Mouse (Mus musculus) hematopoietic stem cell, adult 5-6 weeks (primary cell): ENCODE data around the gene Hexim1. TPM values are rescaled to one million over a fixed set of nuclear protein-coding genes. Genes with fewer than 3 reads are reported as not detected.

Experiments
- ATAC-seq, 2 experiments: fragments of 125-278 bp in 1 of 2; replicated peaks in 1 of 2; 2 replicates each; pipeline ENCODE4 v1.8.0; 2016 to 2017; ENCODE audit warnings: inconsistent platforms in 2 of 2, mild to moderate bottlenecking in 2 of 2, moderate number of reproducible peaks in 2 of 2, low read depth in 1 of 2, moderate TSS enrichment in 1 of 2; ENCODE audit not compliant: low FRiP score in 2 of 2, poor library complexity in 2 of 2, severe bottlenecking in 2 of 2, insufficient read depth in 1 of 2, low TSS enrichment in 1 of 2
- total RNA-seq: library from RNA; stranded (forward); fragments of 172-1452, 232-1000 nt; gene quantifications from 2 replicates; pipeline ENCODE4 v1.2.3, GENCODE M21; 2017

Gene Hexim1
- total RNA-seq, 1 experiment from 2014 or later, result 55.9 TPM

DNA sequence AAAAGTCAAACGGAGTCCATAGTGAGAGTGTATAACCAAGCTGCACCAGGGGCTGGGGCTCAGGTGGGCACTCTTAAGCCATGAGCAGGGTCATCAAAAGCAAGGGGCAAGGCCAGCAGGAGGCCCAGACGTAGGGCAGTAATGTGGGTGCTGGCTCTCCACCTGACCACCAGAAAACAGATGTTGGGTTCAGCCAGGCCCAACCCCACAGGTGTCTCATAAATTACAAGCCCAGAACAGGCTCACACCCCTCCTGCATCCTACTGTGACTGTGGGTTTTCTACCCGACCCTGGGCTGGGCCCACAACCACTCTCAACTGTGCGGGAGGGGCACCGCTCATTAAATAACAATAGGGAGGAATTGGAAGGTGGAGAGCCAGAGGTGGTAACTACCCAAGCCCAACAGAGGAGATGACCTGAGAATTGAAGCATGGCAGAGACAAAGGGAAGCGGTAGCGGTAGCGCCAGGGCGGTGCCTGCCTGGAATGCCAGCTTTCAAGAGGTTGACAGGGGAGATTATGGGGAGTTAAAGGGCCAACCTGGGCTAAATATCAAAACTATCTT, 20.8 kb upstream of the Hexim1 start:
- ATAC-seq, result no peak

DNA sequence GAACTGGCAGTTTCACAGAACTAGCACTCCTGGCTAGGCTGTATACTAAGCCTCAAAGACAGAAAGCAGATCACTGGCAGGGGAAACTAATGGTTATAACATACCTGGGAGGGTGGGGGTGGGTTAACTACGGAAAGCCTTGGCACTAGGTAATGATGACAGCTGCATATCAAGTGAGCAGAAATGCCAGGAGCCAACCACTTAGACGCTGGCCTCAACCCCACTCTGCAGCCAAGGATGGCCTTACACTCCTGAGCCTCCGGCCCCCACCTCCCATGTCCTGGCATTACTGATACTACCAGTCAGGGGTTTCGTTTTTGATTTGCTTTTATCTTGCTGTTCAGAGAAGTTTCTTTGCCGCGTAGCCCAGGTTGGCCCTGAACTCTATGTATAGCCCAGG, 20.2 kb upstream of the Hexim1 start:
- ATAC-seq, result no peak

DNA sequence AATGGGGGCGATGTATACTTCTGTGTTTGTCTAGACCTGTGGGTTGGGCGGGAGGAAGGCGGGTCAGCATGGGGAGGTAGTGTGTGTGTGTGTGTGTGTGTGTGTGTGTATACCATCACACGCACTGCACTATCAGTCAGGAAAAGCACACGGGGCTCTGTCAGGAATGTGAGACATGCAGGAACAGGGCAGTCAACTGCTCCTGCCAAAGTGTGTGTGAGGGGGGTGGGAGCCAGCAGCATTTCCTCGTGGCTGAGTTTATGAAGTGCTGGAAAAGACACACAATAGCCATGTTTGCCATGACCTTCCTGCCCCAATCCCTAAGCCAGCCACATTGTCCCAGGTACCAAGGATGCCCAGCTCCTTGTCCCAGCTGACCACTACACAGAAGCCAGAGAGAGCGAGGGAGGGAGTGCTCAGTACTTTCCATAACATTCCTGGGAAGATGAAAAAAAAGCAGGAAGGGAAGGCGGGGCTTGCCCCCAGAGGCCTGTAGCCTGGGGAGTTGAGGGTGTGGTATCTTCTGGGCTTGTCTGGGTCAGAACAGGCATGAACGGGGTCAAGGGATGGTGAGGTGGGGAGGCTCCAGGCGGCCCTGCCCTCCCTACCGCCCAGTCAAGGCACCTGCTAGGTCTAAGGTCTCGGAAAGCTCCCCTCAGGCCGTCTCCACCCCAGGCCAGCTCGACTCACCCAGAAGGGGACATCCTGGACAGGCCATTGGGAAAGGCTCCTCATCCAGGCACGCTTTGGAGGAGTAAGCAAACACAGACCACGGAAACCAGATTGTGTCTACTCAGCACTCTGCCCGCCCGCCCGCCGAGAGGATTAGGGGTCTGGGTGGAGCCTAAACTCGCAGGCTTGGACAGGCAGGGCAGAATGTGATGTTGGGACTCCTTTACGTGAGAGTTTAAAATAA, 18.8 kb upstream of the Hexim1 start:
- no peak for ATAC-seq

DNA sequence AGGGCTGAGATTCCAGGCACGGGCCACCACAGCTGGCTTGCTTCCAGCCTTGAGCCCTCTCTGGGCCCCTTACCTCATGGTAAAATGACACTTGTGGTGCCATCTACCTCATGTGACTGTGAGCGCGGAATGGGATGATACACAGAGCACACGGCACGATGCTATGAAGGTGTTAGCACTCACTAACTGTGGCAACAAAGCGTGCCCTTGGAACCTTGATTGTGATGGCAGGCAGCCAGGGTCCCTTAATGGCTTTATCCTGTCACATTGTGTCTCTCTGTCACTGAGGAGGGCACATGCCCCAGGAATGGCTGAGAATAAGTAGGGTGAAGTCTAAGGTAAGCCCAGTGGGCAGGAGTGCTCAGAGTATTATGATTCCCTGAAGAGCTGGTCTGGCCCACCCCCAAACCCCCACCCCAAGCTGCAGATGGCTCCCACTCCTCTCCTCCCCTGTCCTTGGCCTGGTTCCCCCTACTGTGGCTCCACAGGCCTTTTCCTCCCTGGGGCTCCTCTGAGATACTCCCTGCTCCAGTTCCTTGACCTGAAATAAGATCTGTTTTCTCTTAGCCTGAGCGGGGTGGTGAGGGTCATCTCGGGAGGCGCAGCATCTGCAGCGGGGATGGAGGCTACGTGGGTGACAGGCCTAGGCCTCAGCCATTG, 17.4 kb upstream of the Hexim1 start:
- ATAC-seq, result no peak

DNA sequence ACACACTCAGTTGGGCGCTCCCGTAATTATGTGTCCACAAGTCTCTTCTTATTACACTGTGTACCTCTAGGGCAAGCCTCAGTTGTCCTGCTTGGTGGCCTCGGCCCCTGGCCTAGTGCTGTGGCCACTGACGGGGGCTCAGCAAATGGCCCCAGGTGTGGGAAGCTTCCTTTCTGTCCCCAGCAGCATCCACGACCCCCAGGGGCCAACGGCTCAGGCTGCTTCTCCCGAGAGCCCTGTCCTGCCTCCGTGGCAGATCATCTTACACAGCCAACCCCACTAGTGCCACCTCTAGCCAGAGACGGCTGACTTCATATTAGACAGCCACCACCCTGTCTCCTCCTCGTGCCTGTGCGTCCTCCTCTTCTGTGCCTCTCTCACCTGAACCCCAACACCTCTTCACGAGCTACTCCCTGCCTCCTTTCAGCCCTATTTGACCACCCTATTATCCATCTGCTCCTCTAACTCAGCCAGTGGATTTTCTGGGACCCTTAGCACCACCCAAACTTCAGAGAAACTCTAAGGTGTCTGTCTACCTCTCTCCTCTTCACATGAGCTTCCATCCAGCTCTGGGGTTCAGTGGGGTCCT, 16.6 kb upstream of the Hexim1 start:
- ATAC-seq, result no peak

DNA sequence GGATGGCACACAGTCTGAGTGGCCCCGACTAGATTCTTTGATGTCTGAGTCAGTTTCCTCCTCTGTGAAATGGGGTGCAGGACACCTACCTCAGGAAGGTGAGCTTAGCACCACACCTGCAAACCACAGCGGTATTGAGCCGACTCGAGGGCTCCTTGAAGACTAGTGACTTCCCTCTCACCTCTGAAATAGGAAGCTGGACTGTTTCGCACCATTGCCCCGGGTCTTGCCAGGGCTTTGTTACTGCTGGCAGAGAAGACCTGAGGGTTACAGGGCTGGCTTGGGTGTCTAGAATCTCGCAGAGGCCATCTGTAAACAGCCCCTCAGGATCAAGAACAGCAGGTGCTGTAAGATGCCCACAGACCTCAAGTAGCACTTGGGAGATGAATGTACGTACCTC, 15.7 kb upstream of the Hexim1 start:
- ATAC-seq, result no peak

DNA sequence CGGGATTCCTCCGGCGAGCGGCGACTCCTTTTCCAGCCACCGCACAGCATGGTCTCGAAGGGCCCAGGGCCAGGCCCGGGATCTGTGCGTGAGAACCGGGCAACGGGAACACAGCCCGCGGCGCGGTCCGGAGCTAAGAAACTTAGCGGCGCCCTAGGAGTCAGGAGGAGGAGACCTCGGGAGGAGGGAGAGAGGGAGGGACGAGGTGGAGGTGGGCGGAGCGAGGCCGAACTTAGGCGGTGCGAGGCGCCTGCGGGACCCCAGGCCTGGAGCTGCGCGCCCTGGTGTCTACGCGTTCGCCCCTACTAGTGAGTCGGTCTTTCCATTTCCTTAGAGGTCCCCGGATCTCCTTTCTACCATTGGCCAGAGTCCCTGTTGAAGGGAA, 14.6 kb upstream of the Hexim1 start, which contains the start of the genes Plcd3 and Acbd4:
TSS of gene Plcd3 (minus strand) at position 178 of the 385 bp plus-strand sequence.
TSS of gene Acbd4 (plus strand) at position 202 of the 385 bp plus-strand sequence.
- peak; percentile 40; a peak in 3 of 4 replicates for ATAC-seq

DNA sequence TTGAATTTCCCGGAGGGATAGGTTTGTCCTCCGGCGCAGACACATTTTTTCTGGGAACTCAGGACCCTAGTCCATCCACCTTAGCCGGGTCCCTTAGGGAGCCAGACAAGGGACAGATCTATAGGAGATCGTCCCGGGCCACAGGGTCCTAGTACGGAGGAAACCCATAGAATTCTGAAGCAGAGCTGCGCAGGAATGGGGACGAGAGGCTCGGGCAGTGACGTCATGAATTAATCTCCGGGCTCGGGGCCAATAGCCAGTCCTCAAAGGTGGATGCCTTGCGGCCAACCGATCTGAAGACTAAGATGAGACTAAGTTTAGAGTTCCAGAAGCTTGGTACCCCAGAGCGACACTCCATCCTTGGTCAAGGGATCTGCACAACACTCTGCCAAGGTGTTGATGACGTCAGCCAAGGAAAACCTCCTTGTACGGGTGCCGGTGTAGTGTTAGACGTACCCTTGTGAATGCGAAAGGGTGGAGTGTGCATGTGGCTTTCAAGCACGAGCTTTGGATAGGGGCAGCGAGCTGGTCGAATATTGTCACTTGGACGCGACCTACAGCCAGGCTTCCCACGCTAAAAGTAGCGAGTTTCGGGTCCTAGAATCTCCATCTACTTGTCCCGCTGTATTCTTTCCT, 14.0 kb upstream of the Hexim1 start:
- no peak for ATAC-seq

DNA sequence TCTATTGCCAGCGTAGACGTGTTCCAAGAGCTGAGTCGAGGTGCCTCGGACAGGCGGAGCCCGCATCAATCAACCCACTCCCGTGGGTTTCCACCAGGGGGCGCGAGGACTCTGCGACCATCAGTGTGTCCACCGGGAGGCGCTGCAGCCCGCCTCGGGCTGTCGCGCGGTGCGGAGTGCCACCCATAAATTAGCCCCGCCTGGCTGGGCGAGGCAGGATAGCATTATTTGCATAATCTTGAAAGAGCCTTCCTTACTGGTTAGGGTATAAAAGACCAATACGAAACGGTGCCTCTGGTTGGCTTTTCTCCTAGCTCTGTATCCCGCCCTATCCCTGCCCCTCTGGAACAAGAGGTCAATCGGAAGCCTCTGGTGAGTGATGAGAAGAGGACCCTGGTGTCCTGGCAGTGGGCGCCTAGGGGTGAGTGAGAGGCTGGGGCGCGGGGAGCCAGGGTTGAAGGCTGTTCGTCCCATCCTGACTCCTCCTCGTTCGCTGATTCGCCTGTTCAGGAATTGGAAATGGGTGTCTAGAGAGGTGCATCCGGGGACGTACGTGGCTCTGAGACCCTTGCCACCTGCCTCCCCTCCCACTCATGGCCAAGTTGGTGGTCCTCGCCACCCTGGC, 13.2 kb upstream of the Hexim1 start:
- peak; percentile 89 to 93 for ATAC-seq

DNA sequence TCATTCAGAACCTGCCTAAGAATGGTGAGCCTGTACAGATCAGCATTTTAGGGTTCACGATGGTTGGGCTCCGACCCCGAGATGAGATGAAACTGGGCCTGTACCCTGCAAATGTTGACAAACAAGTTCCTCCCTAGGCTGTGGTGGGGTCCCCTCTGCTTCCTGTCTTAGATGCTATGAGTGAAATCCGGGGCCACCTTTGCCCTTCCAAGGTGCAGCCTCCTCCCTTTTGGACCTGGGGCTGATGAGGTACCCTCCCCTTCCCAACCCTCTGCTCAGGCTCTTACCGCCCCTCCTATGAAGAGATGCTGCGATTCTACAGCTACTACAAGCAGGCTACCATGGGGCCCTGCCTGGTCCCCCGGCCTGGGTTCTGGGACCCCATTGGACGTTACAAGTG, 12.4 kb upstream of the Hexim1 start:
- no peak for ATAC-seq

DNA sequence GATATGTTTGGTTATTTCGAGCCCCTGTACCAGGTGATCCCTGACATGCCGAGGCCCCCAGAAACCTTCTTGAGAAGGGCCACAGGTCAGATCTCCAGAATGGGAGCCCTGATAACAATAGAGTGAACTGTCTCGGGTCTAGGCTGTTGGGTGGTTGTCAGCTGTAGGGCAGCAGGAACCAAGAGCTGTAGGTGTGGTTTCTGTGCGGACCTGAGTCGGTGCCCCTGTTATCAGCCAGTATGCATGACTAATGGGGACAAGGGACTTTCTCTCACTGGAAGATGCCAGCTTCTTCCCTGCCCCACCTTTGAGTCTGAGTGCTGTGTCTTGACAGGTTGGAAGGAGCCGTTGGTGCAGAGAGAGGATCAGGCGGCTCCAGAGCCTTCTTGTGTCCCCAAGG, 11.6 kb upstream of the Hexim1 start:
- ATAC-seq, result no peak

DNA sequence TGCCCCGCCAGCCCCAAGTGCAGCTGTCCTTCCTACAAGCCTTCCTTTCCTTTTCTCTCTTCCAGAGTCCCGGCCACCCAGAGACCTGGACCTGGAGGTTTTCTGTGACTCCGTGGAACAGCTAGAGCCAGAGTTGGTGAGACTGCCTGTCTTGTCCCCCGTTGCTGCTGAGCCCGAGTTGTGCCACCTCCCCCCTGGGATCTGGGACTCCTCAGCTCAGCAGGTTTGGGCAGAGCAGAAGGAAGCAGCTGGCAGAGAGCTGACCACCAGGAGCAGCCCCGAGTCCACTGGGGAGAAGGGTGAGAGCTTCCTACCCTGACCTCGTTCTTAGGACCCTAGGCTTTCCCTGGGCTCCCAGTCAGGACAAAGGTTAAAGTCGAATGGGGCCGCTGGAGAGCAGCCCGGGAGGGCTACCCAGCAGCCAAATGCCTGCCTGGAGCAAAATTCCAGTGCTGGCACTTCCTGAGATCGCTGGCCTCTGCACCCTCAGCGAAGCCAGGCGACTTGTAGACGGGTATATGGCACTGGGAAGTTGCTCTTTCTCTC, 10.8 kb upstream of the Hexim1 start:
- no peak for ATAC-seq

DNA sequence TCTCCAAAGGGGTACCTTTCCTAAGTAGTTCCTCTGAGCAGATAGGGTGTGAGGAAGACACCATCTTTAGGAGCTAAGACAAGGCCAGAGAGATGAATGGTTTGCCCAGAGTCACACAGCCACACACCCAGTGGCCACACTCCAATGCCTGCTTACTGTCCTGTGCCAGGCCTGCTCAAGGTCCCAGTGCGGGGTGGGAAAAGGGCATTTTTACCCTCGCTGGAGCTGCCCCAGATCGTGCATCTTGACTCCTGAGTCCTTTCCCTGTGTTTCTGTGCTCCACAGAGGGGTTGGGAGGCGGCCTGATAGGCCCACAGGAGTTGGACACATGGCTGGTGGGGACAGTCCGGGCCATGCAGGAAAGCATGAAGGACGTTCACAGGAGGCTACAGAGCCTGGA, 10.2 kb upstream of the Hexim1 start:
- ATAC-seq, result no peak

DNA sequence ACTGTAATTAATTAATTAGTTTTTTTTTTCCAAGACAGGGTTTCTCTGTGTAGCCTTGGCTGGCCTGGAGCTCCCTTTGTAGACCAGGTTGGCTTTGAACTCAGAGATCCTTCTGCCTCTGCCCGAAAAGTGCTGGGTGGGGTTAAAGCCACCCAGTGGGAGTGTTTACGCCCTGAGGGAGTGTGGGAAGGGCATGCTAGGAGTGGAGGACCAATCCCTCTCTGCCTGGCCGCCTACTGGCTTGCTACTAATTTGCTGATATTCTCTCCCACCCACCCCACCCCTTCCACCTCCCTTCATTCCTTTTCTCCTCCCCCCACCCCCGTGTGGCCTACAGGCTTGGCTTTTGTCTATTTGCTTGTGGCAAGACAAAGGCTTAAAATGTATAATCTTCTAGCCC, 9.6 kb upstream of the Hexim1 start:
- ATAC-seq, result no peak

DNA sequence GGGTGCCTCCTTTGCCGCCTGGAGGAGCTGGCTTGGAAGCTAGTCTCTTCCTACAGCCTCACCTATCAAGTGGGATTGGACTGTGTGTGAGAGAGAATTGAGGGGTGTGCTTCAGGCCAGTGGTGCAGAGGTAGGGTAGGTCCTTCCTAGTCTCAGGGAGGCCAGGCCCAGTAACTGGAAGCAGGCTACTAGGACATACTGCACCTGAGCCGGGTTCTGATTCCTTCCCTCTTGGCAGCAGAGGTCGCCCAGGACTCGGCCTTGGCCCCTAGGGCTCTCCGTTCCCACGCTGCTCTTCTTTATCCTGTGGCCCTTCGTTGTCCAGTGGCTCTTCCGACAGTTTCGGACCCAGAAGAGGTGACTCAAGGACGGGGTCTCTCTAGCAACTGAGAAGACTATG, 4.7 kb upstream of the Hexim1 start:
- no peak for ATAC-seq

DNA sequence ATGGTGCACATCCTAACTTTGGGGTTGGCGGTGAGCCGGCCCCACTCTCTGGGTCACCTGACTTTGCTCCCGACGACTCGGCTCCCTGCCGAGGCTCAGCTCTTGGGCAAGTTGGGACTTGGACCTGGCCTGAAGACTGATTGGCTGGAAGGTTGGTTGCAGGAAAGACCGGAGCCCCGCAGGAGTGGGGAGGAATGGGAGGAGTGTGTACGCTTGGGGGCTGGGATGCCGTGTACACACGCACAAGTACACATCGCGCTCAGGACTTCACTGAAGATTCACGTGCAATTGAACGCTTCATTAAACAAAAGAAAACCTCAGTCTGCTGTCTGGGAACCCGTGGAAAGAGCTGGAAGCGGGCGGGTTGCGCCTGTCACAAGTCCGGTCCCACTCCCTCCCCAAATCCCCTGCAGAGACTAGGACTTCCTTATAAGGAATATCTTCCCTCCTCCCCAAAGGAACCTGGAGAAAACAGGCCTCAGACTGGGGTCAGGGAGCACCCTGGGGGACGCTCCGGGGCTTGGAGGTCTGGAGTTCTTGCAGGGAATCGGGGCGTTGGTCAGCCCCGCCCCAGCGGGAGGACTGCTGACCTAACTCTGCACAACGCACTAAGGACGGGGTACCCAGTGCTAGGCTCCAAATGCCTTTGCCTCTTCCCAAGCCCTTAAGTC, 4.0 kb upstream of the Hexim1 start:
- no peak for ATAC-seq
